Mouse (Mus musculus): ENCODE measurements at regions not wholly inside any gene's neighbourhood (a gene's known extent, or its start where the extent isn't known, plus 50 kb on each side); places are given as distances from the start of the nearest gene placed in this dataset.

DNA sequence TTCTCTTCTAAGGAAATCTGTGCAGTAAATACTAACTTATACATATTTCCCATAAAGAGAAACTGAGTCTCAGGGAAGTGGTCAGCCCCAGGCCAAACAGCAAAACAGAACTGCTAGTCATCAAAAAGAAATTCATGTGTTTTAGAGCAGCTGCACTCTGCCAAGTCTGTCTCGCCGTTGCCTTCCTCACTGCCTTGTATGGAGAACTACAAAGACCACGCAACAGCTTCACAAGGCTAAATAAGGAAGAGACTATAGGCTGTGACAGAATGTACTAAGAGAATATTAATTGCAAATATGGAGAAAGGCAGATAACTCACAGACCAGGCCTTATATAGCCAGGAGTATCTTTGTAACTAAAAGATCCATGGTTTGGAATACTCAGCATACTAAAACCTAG, 355.0 kb upstream of the Noct start:
- TF ChIP-seq POLR2A (IDR thresholded peaks at IDR 0.05; ENCODE audit: borderline replicate concordance, extremely low read depth, insufficient read depth, insufficient read length, poor library complexity, severe bottlenecking) (no peak), CTCF (IDR thresholded peaks at IDR 0.05; ENCODE audit: borderline replicate concordance, extremely low read depth, insufficient read depth, insufficient read length) (no peak)

Measured in brain, embryonic 14.5 days (tissue).